Mouse (Mus musculus): ENCODE results near the gene Rassf8.

DNA sequence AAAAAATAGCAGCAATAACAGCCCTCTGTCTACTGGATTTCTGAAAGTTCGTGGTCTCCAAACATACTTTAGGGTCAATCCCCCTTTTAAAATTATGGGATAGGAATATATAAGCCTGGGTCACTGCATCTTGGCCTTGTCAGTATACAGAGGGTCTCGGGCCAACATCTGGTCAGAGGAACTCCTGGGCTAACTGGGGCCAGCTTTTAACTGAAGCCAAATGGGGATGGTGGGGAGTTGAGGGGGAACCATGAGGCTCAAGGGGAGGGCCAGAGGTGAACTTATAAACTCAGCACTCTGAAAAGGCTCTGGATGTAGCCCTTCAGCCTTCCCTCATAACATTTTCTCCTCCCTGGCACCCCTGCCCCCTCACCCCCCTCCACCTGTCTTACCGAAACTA lies 120.6 kb downstream of the Rassf8 start:
- no peak for TF ChIP-seq CTCF (IDR thresholded peaks at IDR 0.05; ENCODE audit: low read depth, low read length)
- no peak for TF ChIP-seq POLR2A (IDR thresholded peaks at IDR 0.05; ENCODE audit: borderline replicate concordance, low read depth, low read length)
